ENCODE assay signal across 8 mouse cellular contexts in genomic region chr7:100493117-100493483, GRCm38 (mm10). TPM values are rescaled to one million over a fixed set of nuclear protein-coding genes. Genes with fewer than 3 reads are reported as not detected.
DNase-seq lines count a peak whose midpoint lies in the region; ATAC-seq and TF ChIP-seq lines count a peak whose summit lies in the region.

TSS of gene Ucp2 (plus strand) at chr7:100493337.

- dilution Hi-C loops in CH12.LX (cut with MboI; ENCODE audit: extremely low pct_ligation_motif_present, extremely low pct_unique_long_range_greater_than_20kb, low sequenced_read_pairs): no loop called here

- no peaks in the 10 kb centered on the region for H3K9me3 ChIP-seq in CH12.LX (replicated peaks; ENCODE audit: low read length)
- no peaks in the 10 kb centered on the region for H3K9me3 ChIP-seq in forebrain, embryonic 16.5 days (ENCODE audit: control insufficient read depth, low read length)
- no peaks in the 10 kb centered on the region for H3K9me3 ChIP-seq in lung, embryonic 14.5 days (ENCODE audit: low read depth, low read length)
- H3K9me3 ChIP-seq in neural tube, embryonic 15.5 days (replicated peaks): no peaks in the 10 kb centered on the region

- peaks cover 12 to 31% of the 10 kb centered on the region in 2 experiments for H3K4me1 ChIP-seq in CH12.LX (ENCODE audit: control insufficient read depth in 1 of 2, insufficient read depth in 2 of 2)
- H3K4me1 ChIP-seq in bone marrow, adult 2 months (ENCODE audit: control insufficient read depth, insufficient read depth, low read length): no peaks in the 10 kb centered on the region; the same call in 1 of the 2 replicates
- H3K4me1 ChIP-seq in forebrain, embryonic 16.5 days (replicated peaks; ENCODE audit: control insufficient read depth, insufficient read depth, low read length): peaks cover 19% of the 10 kb centered on the region
- H3K4me1 ChIP-seq in lung, embryonic 14.5 days (ENCODE audit: insufficient read depth): peaks cover 21% of the 10 kb centered on the region
- peaks cover 42% of the 10 kb centered on the region for H3K4me1 ChIP-seq in neural tube, embryonic 15.5 days
- peaks cover 34% of the 10 kb centered on the region for H3K4me1 ChIP-seq in thymus, adult 2 months (replicated peaks; ENCODE audit: control insufficient read depth, insufficient read depth, low read length)

- H3K4me3 ChIP-seq in CH12.LX (replicated peaks in 1 of 3; ENCODE audit: low read depth in 2 of 3, low read length in 2 of 3, poor library complexity in 1 of 3): peak within 1 kb of the TSS; percentile 75 to 93 (median 86)
- peak within 1 kb of the TSS; percentile 82 for H3K4me3 ChIP-seq in bone marrow, adult 2 months (replicated peaks; ENCODE audit: control insufficient read depth, low read depth, low read length)
- H3K4me3 ChIP-seq in forebrain, embryonic 16.5 days (replicated peaks; ENCODE audit: low read length): peak within 1 kb of the TSS; percentile 33
- H3K4me3 ChIP-seq in lung, embryonic 14.5 days (ENCODE audit: low read depth, low read length): peak within 1 kb of the TSS; percentile 52
- H3K4me3 ChIP-seq in neural tube, embryonic 15.5 days (replicated peaks): peak within 1 kb of the TSS; percentile 42
- H3K4me3 ChIP-seq in thymus, adult 2 months (ENCODE audit: control insufficient read depth, insufficient read depth, low read length): peak within 1 kb of the TSS; percentile 70

- H3K79me2 ChIP-seq in CH12.LX (replicated peaks; ENCODE audit: control insufficient read depth, extremely low read depth, insufficient read depth, poor library complexity, severe bottlenecking): peaks cover 25% of the 10 kb centered on the region

- peak within 1 kb of the TSS; percentile 74 for H3K9ac ChIP-seq in CH12.LX (ENCODE audit: insufficient read depth, low read depth)
- peak within 1 kb of the TSS; percentile 33; the same call in 1 of the 2 replicates for H3K9ac ChIP-seq in forebrain, embryonic 16.5 days (replicated peaks; ENCODE audit: low read depth, low read length)
- H3K9ac ChIP-seq in lung, embryonic 14.5 days: peak within 1 kb of the TSS; percentile 57
- H3K9ac ChIP-seq in neural tube, embryonic 15.5 days (replicated peaks): peak within 1 kb of the TSS; percentile 38

- H3K36me3 ChIP-seq in CH12.LX (replicated peaks in 1 of 2; ENCODE audit: control insufficient read depth in 1 of 2, insufficient read depth in 1 of 2, low read length in 1 of 2): peaks cover 16 to 36% of the 10 kb centered on the region in 2 experiments
- H3K36me3 ChIP-seq in forebrain, embryonic 16.5 days (ENCODE audit: control insufficient read depth, insufficient read depth): no peaks in the 10 kb centered on the region
- peaks cover 21% of the 10 kb centered on the region for H3K36me3 ChIP-seq in lung, embryonic 14.5 days (ENCODE audit: insufficient read depth)
- no peaks in the 10 kb centered on the region for H3K36me3 ChIP-seq in neural tube, embryonic 15.5 days
- H3K36me3 ChIP-seq in thymus, adult 2 months (ENCODE audit: control insufficient read depth, insufficient read depth, low read length): peaks cover 22% of the 10 kb centered on the region

- peak; percentile 91 for DNase-seq in CH12.LX (ENCODE audit: extremely low read depth)
- DNase-seq in layer of hippocampus, adult 8-10 months (ENCODE audit: low spot score in 2 of 2): peak; percentile 40 to 42
- DNase-seq in lung, embryonic 14.5 days: peak; percentile 90
- peak; percentile 97 for DNase-seq in thymus, adult 2 months

- TF ChIP-seq EP300 in CH12.LX (IDR thresholded peaks at IDR 0.05; ENCODE audit: low read length): no peak

- H3K27ac ChIP-seq in CH12.LX (ENCODE audit: insufficient read depth, low read depth): peak within 1 kb of the TSS; percentile 69
- peak within 1 kb of the TSS; percentile 92 for H3K27ac ChIP-seq in bone marrow, adult 2 months (ENCODE audit: control insufficient read depth, insufficient read depth, low read depth, low read length, poor library complexity)
- no peak within 1 kb of the TSS for H3K27ac ChIP-seq in forebrain, embryonic 16.5 days (ENCODE audit: low read length)
- peak within 1 kb of the TSS; percentile 73 for H3K27ac ChIP-seq in lung, embryonic 14.5 days (ENCODE audit: low read depth)
- H3K27ac ChIP-seq in neural tube, embryonic 15.5 days (replicated peaks): peak within 1 kb of the TSS; percentile 41; the same call in 1 of the 2 replicates
- peak within 1 kb of the TSS; percentile 92 for H3K27ac ChIP-seq in thymus, adult 2 months (ENCODE audit: control insufficient read depth, insufficient read depth, low read length)

- peak; percentile 100 for TF ChIP-seq POLR2A in CH12.LX (IDR thresholded peaks at IDR 0.05; ENCODE audit: low read depth, low read length)
- peak; percentile 100 for TF ChIP-seq POLR2A in bone marrow, adult 2 months (IDR thresholded peaks at IDR 0.05; ENCODE audit: borderline replicate concordance, control insufficient read depth, low read depth, low read length)
- peak; percentile 98 for TF ChIP-seq POLR2A in thymus, adult 2 months (IDR thresholded peaks at IDR 0.05; ENCODE audit: control insufficient read depth, extremely low read depth, insufficient read depth, low read length, poor library complexity)

- ATAC-seq in forebrain, embryonic 16.5 days: 0 out of 2 replicates have a peak, but pooled peaks have one; percentile 13
- peak; percentile 76 for ATAC-seq in hematopoietic stem cell, adult 5-6 weeks (replicated peaks in 1 of 2; ENCODE audit: insufficient read depth in 1 of 2, low FRiP score in 2 of 2, low TSS enrichment in 1 of 2, low read depth in 1 of 2, poor library complexity in 2 of 2, severe bottlenecking in 2 of 2)
- peak; percentile 71 for ATAC-seq in lung, embryonic 14.5 days (ENCODE audit: insufficient read depth)
- ATAC-seq in neural tube, embryonic 15.5 days (ENCODE audit: low FRiP score): 0 out of 2 replicates have a peak, but pooled peaks have one; percentile 15

- WGBS in bone marrow, adult 2 months: under 1% methylated on average over 27 of the region's 27 CpGs
- 1% methylated on average over 25 of the region's 27 CpGs for WGBS in forebrain, embryonic 16.5 days
- WGBS in lung, embryonic 14.5 days: under 1% methylated on average over 27 of the region's 27 CpGs
- WGBS in neural tube, embryonic 15.5 days: 1% methylated on average over 27 of the region's 27 CpGs
- 0% methylated on average over 27 of the region's 27 CpGs for WGBS in thymus, adult 2 months

- no peaks in the 10 kb centered on the region for H3K27me3 ChIP-seq in CH12.LX (replicated peaks)
- H3K27me3 ChIP-seq in forebrain, embryonic 16.5 days (replicated peaks; ENCODE audit: control insufficient read depth, insufficient read depth, low read length): no peaks in the 10 kb centered on the region
- H3K27me3 ChIP-seq in lung, embryonic 14.5 days (ENCODE audit: insufficient read depth, low read length): no peaks in the 10 kb centered on the region
- peaks cover 6% of the 10 kb centered on the region; the same call in 1 of the 2 replicates for H3K27me3 ChIP-seq in neural tube, embryonic 15.5 days (replicated peaks)
- H3K27me3 ChIP-seq in thymus, adult 2 months (ENCODE audit: control insufficient read depth, insufficient read depth, low read length): no peaks in the 10 kb centered on the region

- no peak for TF ChIP-seq RAD21 in CH12.LX (IDR thresholded peaks at IDR 0.05; ENCODE audit: low read depth, low read length)

- in situ Hi-C loops in CH12.LX (cut with MboI; ENCODE audit: low pct_ligation_motif_present, low pct_unique_long_range_greater_than_20kb, low sequenced_read_pairs): no loop called here

- TF ChIP-seq CTCF in CH12.LX (conservative IDR thresholded peaks at IDR 0.05 in 1 of 2, IDR thresholded peaks at IDR 0.05 in 1 of 2; ENCODE audit: low read depth in 2 of 2, low read length in 2 of 2): no peak
- TF ChIP-seq CTCF in bone marrow, adult 2 months (IDR thresholded peaks at IDR 0.05; ENCODE audit: control insufficient read depth, insufficient read depth, low read length): no peak
- no peak for TF ChIP-seq CTCF in lung, embryonic 14.5 days (IDR thresholded peaks at IDR 0.05; ENCODE audit: low read depth)
- TF ChIP-seq CTCF in thymus, adult 2 months (IDR thresholded peaks at IDR 0.05; ENCODE audit: borderline replicate concordance, control insufficient read depth, extremely low read depth, insufficient read depth, low read length, poor library complexity): 0 out of 2 replicates have a peak, but pooled peaks have one; percentile 19

- peak within 1 kb of the TSS; percentile 80 for H3K4me2 ChIP-seq in CH12.LX (ENCODE audit: insufficient read depth, low read depth, poor library complexity, severe bottlenecking)
- peak within 1 kb of the TSS; percentile 52 for H3K4me2 ChIP-seq in forebrain, embryonic 16.5 days (ENCODE audit: low read length)
- H3K4me2 ChIP-seq in lung, embryonic 14.5 days: peak within 1 kb of the TSS; percentile 93
- peak within 1 kb of the TSS; percentile 83 for H3K4me2 ChIP-seq in neural tube, embryonic 15.5 days

TF ChIP-seq in CH12.LX, 34 proteins besides CTCF, POLR2A, EP300 and RAD21 (continues in another document):
- TF ChIP-seq SMC3 (IDR thresholded peaks at IDR 0.05; ENCODE audit: low read depth, low read length) (no peak), USF2 (conservative IDR thresholded peaks at IDR 0.05; ENCODE audit: low read depth, low read length) (no peak), ZC3H11A (IDR thresholded peaks at IDR 0.05; ENCODE audit: low read depth, low read length) (no peak), NELFE (IDR thresholded peaks at IDR 0.05; ENCODE audit: low read depth, low read length) (peak; percentile 100), MXI1 (IDR thresholded peaks at IDR 0.05; ENCODE audit: low read depth, low read length) (no peak), KAT2A (IDR thresholded peaks at IDR 0.05; ENCODE audit: insufficient replicate concordance, low read length) (0 out of 2 replicates have a peak, but pooled peaks have one; percentile 34), ELF1 (IDR thresholded peaks at IDR 0.05; ENCODE audit: low read depth, low read length) (peak; percentile 75), MAZ (IDR thresholded peaks at IDR 0.05; ENCODE audit: low read depth, low read length) (no peak), E2F4 (IDR thresholded peaks at IDR 0.05; ENCODE audit: insufficient replicate concordance, low read depth, low read length) (no peak), CHD1 (IDR thresholded peaks at IDR 0.05; ENCODE audit: low read depth, low read length) (no peak)

RNA-seq across cellular contexts. Expression of gene Ucp2, which starts in this region (rescaled TPM):
- 94.0 and 131 TPM in 2 replicates for total RNA-seq in CH12.LX (2012; rRNA removed)
- 102 and 131 TPM in 2 replicates for total RNA-seq in CH12.LX (2014; rRNA removed)
- polyA plus RNA-seq in CH12.LX (2012; ENCODE audit: insufficient read length, low read depth): 542 and 635 TPM in 2 replicates
- 557 and 572 TPM in 2 replicates for polyA plus RNA-seq in bone marrow, adult 2 months (2011; ENCODE audit: insufficient read depth, insufficient read length, low replicate concordance, missing spikeins)
- 42.3 and 49.6 TPM in 2 replicates for polyA plus RNA-seq in forebrain, embryonic 16.5 days (2015; fragmentation: Nextera tagmentation; extraction: Ambion mirVana)
- total RNA-seq in hematopoietic stem cell, adult 5-6 weeks (2017): 97.0 and 115 TPM in 2 replicates
- 100 to 1,000 TPM in 2 of 4 experiments, 10 to 100 TPM in 2; 40.3 to 175 (median 106) TPM for total RNA-seq in layer of hippocampus, adult 8-10 months (2022)
- polyA plus RNA-seq in lung, embryonic 14.5 days (2014; fragmentation: Nextera tagmentation; extraction: Ambion mirVana): 162 and 184 TPM in 2 replicates
- polyA plus RNA-seq in neural tube, embryonic 15.5 days (2015; fragmentation: Nextera tagmentation; extraction: Ambion mirVana): 71.5 and 149 TPM in 2 replicates
- 1,120 and 1,396 TPM in 2 replicates for polyA plus RNA-seq in thymus, adult 2 months (2012; rRNA removed)

Comparison
In these comparisons a context has a peak if more than half of its experiments do, and no peak if none do; other contexts are left out.
1. DNase-seq: peak in every context shown above with its lines; median percentile 97 in thymus, adult 2 months; 91 in CH12.LX; 90 in lung, embryonic 14.5 days; 41 in layer of hippocampus, adult 8-10 months.
2. H3K4me3 ChIP-seq: peak in every context shown above with its lines; median percentile 86 in CH12.LX; 82 in bone marrow, adult 2 months; 70 in thymus, adult 2 months; 52 in lung, embryonic 14.5 days; 42 in neural tube, embryonic 15.5 days; 33 in forebrain, embryonic 16.5 days.
3. ATAC-seq: peak in every context shown above with its lines; median percentile 76 in hematopoietic stem cell, adult 5-6 weeks; 71 in lung, embryonic 14.5 days; 15 in neural tube, embryonic 15.5 days; 13 in forebrain, embryonic 16.5 days.